Mouse (Mus musculus) cerebellum, adult 18-20 months (tissue): Measurements from ENCODE around the gene C2cd2.

Experiments
- DNase-seq, 2 experiments: peaks; one replicate each; pipeline ENCODE4 v3.0.0; 2021

Gene C2cd2

GRCm38 (mm10) chr16:97941844-97942243 is 20.6 kb downstream of the C2cd2 start:
- DNase-seq = no peak

GRCm38 (mm10) chr16:97940471-97940973 is 21.9 kb downstream of the C2cd2 start:
- DNase-seq = no peak

- DNase-seq = no peak
Measured at GRCm38 (mm10) chr16:97935815-97936214, 26.6 kb downstream of the C2cd2 start.

GRCm38 (mm10) chr16:97930231-97930630 is 32.2 kb downstream of the C2cd2 start:
- DNase-seq = no peak

- no peak for DNase-seq
Measured at GRCm38 (mm10) chr16:97929520-97929919, 32.9 kb downstream of the C2cd2 start.

DNA sequence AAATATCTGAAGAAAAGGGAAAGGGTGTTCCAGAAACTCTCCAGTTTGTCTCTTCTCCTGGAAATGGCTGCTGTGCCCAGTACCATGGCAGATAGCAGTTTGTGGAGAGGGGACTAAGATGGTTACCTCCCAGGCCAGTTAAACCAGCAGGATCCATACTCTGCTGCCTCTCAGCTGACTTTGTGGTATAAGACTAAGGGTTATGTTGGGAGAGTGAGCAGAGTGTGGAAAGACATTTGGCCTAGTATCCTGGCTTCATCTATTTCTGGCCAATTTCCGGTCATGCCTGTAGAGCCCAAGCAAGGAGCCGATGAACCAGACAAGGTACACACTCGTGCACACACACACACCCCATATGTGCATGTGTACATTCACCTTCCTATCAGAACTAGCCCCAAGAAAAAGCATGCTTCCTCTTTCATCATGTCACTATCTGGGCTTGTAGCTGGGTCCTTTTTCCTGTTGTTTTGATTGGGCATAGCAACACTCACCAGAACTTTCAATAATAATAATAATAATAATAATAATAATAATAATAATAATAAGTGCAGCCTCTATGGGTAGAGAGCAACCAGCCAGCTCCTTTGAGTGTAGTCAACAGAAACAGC is 35.0 kb downstream of the C2cd2 start:
- DNase-seq = no peak

DNA sequence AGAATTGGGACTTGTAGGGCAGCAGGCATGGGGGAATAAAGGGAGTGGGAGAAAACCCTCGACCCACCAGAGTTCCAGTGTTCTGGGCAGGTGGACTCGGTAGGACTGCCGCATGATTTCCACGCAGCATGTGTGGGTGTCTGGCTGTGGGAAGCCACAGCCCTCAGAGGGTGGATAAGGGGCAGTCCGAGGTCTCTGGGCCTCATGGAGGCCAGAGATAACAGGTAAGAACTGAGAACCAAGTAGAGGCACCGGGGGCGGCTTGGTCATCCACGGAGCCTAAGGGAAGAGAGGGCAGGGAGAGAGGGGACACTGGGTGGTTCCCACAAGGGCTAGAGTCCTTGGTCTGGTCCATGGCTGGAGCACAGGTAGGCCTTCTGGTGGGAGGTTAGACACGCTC is 36.0 kb downstream of the C2cd2 start:
- no peak for DNase-seq

- DNase-seq = no peak
Measured at GRCm38 (mm10) chr16:97925760-97926159, 36.6 kb downstream of the C2cd2 start.

DNA sequence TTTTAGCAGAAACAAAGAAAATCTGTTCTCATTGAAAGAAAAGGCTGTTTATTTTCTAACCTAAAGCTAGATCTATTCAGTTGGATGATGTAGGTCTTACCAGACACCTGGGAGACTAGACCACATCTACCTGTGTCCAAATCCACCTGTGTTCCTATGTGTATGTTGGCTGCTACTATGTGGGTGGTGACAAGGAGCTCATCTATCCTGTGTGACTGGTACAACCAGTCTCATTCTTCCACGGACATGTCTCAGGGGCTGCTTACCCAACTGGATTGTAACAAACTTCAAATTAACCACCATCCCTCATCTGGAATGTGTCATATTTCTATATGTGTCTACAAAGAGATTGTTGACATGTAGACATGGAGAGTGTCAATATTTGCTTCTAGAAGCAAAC is 38.7 kb downstream of the C2cd2 start:
- DNase-seq = no peak

DNA sequence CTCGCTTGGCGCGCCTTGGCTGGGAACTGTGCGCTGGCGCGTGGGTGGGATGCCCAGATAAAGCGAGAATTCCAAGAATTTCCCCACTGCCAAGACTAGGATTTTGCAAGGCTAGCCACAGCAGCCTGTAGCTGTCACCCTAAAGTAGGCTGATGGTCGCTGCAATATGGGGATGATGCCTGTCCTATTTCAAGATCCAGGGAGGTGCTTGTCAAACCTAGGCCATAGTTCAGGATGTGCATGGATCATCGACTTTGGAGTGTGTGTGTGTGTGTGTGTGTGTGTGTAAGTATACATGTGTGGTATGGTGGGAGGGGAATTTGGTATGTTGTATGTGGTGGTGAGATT is 39.6 kb downstream of the C2cd2 start:
- DNase-seq = no peak

DNA sequence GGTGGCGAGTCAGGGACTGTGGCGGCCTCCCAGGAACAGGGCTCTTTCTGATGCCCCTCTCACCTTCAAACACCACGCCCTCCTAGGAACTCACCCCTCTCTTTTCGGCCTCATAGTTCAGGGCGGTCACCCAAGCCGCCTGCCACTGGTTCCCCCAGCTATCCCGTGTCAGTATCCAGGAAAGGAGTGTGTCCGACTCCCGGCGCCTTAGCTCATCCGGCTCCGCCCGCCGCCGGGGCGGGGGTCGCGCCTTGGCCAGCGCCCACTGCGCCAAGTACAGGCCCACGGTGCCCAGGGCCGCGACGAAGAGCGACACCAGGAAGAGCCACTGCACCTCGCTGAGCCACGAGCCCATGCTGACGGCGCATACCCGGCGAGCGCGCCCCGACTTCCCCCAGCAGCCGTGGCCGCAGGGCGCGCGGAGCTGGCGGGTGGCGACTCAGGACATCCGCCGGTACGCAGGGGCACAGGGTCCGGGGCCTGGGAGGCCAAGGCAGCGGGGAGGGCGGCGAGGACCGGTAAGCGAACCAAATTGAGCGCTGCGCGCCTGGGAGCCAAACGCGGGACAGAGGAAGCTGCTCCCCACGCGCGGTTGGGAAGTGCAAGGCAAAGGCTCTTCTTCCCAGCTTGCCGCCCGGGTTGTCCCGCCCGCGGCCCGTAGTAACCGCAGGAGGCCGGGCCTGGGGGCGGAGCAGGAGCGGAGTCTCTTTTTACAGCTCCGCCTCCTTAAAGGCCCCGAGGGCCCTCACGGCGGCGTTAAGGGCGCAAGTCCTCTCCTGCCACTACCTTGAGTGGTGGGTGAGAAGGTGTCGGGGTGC is 40.2 kb downstream of the C2cd2 start:
- peak; percentile 90 to 91 for DNase-seq

DNA sequence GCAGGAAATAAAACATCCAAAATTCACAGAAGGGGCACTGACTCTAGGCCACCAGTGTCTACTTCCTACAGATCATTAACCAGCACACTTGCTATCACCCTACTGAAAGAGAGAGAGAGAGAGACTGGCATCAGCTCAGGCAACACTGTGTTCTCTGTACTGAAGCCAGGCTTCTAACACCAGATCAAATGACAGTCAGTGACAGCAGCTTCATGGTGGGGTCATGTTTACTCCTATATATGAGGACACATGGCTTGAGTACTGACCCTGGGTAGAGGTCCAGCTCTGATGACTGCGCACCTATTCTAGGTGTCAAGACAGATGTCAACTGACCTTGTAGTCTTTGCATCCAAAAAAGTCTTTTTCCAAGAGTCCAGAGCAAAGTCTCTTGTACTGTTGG is 41.8 kb downstream of the C2cd2 start:
- DNase-seq = no peak

DNA sequence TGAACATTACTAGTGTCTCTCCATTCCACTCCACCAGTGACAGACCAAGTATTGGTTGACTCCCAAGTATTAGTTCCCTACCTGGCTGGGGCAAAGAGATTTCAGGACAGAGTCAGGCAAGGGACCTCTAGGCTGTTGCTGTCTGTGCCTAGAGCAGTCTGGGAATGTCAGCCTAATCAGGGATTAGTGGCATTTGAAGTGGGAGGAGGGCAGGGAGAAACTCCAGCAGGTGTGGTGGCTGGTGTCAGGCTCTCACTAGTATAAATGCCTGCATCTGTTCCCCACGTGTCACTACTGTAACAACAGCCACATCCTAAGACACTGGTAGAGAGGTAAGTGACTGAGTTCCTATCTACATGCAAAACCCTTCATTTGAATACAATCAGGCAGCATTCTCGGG is 42.6 kb downstream of the C2cd2 start:
- DNase-seq = no peak

DNA sequence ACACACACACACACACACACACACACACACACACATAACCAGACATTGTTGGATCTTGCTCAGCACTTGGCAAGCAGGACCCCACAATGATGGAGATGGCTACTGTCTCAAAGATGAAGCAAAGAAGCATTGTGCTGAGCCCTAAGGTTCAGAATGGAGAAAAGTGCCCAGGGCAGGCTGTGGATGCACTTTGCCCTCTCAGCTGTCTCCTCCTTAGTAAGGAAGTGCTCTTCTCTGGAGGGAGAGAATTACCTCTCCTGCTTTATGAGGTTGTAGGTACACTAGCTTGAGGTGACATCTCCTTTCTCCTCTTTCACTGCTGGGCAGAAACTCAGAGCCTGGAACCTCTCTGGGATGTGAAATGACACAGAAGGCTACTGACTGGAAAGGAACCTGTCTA is 49.5 kb downstream of the C2cd2 start:
- no peak for DNase-seq

- no peak for DNase-seq
Measured at GRCm38 (mm10) chr16:97909356-97909755, 53.0 kb downstream of the C2cd2 start.

DNA sequence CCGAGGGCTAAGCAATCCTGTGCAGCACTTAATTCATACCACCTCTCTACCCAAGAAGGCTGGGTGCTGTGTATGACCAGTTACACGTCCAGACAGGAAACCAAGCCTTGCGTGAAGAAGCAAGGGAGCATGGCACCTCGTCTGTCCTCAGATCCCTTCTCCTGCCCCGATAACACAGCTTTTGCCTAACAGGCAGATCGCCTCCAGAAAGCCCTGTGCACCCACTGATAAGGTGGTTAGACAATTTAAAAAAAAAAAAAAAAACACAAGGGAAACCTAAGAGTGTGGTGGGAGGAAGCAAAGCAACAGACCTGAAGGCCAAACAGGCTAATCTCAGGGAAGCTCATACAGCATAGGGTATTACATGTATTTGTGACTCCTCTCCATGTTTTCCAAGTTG is 54.9 kb downstream of the C2cd2 start:
- DNase-seq = no peak

GRCm38 (mm10) chr16:97906337-97906736 is 56.1 kb downstream of the C2cd2 start:
- no peak for DNase-seq

- DNase-seq = no peak
Measured at GRCm38 (mm10) chr16:97905449-97905991, 56.9 kb downstream of the C2cd2 start.

- DNase-seq = no peak
Measured at GRCm38 (mm10) chr16:97904035-97904434, 58.4 kb downstream of the C2cd2 start.

DNA sequence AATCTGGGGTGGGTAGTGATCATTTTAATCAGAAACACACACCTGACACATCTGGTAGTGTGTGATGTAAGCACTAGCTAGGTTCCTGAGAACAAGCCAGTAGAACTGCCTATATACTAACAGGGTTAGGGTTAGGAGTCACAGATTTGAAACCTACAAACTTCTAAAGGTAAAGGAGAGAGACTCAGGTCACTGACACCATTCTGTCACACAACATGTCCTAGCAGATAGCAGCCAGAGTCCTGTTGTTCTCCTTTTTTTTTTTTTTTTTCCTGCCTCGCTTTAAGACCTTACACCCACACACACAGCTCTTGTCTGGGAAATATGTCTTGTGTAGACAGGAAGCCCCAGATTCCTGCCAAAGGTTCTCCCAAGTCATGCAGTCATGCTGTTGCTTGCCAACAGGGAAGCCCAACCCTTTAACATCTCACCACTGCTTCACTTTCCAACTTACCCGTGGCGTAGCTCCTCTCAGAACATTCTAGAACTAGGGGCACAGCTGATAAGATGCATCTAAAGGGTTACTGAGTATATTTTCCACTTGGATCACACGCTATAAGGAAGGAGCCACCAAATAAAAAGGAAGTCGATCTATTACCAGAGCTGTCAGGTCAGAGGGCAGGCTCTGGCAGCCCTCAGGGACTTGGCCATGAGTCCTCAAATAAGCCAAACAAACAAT is 64.9 kb downstream of the C2cd2 start:
- DNase-seq = no peak

- DNase-seq = peak; percentile 11 to 23
Measured at GRCm38 (mm10) chr16:97887762-97888161, 74.6 kb downstream of the C2cd2 start.

- no peak for DNase-seq
Measured at GRCm38 (mm10) chr16:97883696-97884095, 78.7 kb downstream of the C2cd2 start.

- DNase-seq = no peak
Measured at GRCm38 (mm10) chr16:97882891-97883290, 79.5 kb downstream of the C2cd2 start.

DNA sequence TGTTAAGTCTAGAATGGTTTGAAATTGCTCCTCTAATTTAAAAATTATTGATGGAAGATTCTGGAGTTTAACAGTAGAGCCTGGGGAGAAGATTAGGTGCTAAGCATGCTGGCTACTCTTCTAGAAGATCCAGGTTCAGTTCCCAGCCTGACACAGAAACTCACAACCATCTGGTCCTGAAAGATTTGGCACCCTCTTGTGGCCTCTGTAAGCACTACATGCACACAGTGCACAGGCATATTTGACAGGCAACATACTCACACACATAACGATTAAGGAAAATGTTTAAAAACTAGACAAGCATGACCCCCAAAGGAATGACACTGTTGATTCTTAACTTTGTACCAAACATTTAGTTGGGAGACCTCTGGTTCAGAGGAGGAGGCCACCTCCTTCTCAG is 83.3 kb downstream of the C2cd2 start:
- DNase-seq = peak; percentile 27 to 29
